Mouse (Mus musculus) liver, adult 2 months (tissue): ENCODE results near the gene Arhgap5.

Source experiments
- CTCF ChIP-seq: fragments of 200-500 bp; IDR thresholded peaks from 2 replicates; pipeline ENCODE4 v1.5.1; 2011; ENCODE audit warnings: low read depth, low read length, control low read depth
- POLR2A ChIP-seq: fragments of 200-500 bp; IDR thresholded peaks from 2 replicates; pipeline ENCODE4 v1.6.1; 2011; ENCODE audit warnings: low read length, control low read depth; ENCODE audit not compliant: insufficient read depth; ENCODE audit errors: extremely low read depth

- TF ChIP-seq CTCF = no peak
- no peak for TF ChIP-seq POLR2A
These were observed 20.6 kb upstream of the Arhgap5 start for GRCm38 (mm10) chr12:52483219-52483618.
